8 mouse cellular contexts compared by ENCODE assay signal in genomic region chr9:44107110-44107509, GRCm38 (mm10). TPM values are rescaled to one million over a fixed set of nuclear protein-coding genes. Genes with fewer than 3 reads are reported as not detected.
DNase-seq lines count a peak whose midpoint lies in the region; ATAC-seq and TF ChIP-seq lines count a peak whose summit lies in the region.

Gene C1qtnf5, plus strand, starts transcription at chr9:44107245.

- TF ChIP-seq CTCF in layer of hippocampus, adult 2 months (conservative IDR thresholded peaks at IDR 0.05) = no peak
- TF ChIP-seq CTCF in lung, embryonic 14.5 days (IDR thresholded peaks at IDR 0.05; ENCODE audit: low read depth) = peak; percentile 15; the same call in 1 of the 2 replicates

- DNase-seq in layer of hippocampus, adult 11-12 months (ENCODE audit: low spot score) = peak; percentile 77
- DNase-seq in layer of hippocampus, adult 9-10 months (ENCODE audit: low spot score) = no peak
- DNase-seq in frontal cortex, postnatal 10 days (ENCODE audit: low spot score in 2 of 2) = peak; percentile 78 to 81
- peak; percentile 94 for DNase-seq in heart, postnatal 4 days
- DNase-seq in layer of hippocampus, adult 2 months (ENCODE audit: low spot score in 2 of 2) = peak; percentile 65 to 80
- DNase-seq in lung, embryonic 14.5 days = peak; percentile 95
- peak; percentile 91 for DNase-seq in right cerebral cortex, postnatal 10 days (ENCODE audit: low spot score in 2 of 2)
- no peak for DNase-seq in thymus, postnatal 4 days

- H3K4me1 ChIP-seq in lung, embryonic 14.5 days (ENCODE audit: insufficient read depth) = peaks cover 27% of the 10 kb centered on the region

- peak within 1 kb of the TSS; percentile 17 for H3K4me3 ChIP-seq in layer of hippocampus, adult 2 months
- H3K4me3 ChIP-seq in lung, embryonic 14.5 days (ENCODE audit: low read depth, low read length) = peak within 1 kb of the TSS; percentile 27

- H3K27me3 ChIP-seq in lung, embryonic 14.5 days (ENCODE audit: insufficient read depth, low read length) = no peaks in the 10 kb centered on the region

- peaks cover 47% of the 10 kb centered on the region for H3K36me3 ChIP-seq in lung, embryonic 14.5 days (ENCODE audit: insufficient read depth)

- H3K9ac ChIP-seq in lung, embryonic 14.5 days = peak within 1 kb of the TSS; percentile 20; the same call in 1 of the 2 replicates

- H3K9me3 ChIP-seq in lung, embryonic 14.5 days (ENCODE audit: low read depth, low read length) = no peaks in the 10 kb centered on the region

- peak within 1 kb of the TSS; percentile 83 for H3K27ac ChIP-seq in layer of hippocampus, adult 2 months
- H3K27ac ChIP-seq in lung, embryonic 14.5 days (ENCODE audit: low read depth) = peak within 1 kb of the TSS; percentile 91

- ATAC-seq in lung, embryonic 14.5 days (ENCODE audit: insufficient read depth) = peak; percentile 85

- peak within 1 kb of the TSS; percentile 59 for H3K4me2 ChIP-seq in lung, embryonic 14.5 days

- 21% methylated on average over 8 of the region's 8 CpGs for WGBS in lung, embryonic 14.5 days

RNA-seq across cellular contexts. Expression of gene C1qtnf5, which starts in this region (rescaled TPM):
- total RNA-seq in heart, postnatal 4 days (2021) = 1 to 10 TPM; 8.5 to 9.7 TPM
- 10 to 100 TPM; 12.3 to 14.4 TPM for total RNA-seq in layer of hippocampus, adult 2 months (2021)
- polyA plus RNA-seq in lung, embryonic 14.5 days (2014; fragmentation: Nextera tagmentation; extraction: Ambion mirVana) = 4.7 and 5.0 TPM in 2 replicates

Comparison
In these comparisons a context has a peak if more than half of its experiments do, and no peak if none do; other contexts are left out.
1. DNase-seq: peak in layer of hippocampus, adult 11-12 months (single experiment), frontal cortex, postnatal 10 days (2 of 2), heart, postnatal 4 days (single experiment), layer of hippocampus, adult 2 months (2 of 2), lung, embryonic 14.5 days (single experiment) and right cerebral cortex, postnatal 10 days (2 of 2); none in layer of hippocampus, adult 9-10 months (single experiment) and thymus, postnatal 4 days (single experiment).